Comparison of ENCODE assay signal across 8 mouse cellular contexts in the genomic region with DNA sequence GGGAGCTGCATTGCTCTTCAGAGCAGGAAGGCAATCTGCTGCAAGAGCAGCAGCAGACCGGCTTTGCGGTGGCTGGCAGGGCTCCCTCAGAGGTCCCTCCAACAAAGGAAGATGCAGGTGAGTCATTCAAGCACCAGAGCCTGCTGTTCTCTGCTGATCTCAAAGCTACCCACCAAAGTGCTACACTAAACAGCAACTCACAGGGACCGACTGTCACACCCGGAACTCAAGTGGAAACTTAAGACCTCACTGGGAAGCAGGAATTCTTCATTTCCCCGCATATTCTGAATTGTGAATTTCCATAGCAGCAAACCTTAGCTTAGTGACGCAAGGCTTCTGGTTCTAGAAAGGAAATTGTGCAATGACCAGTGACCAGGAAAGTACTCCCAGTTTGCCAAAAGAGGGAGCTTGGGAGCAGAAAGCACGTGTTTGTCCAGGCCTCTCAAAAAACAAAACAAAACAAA. TPM values are rescaled to one million over a fixed set of nuclear protein-coding genes. Genes with fewer than 3 reads are reported as not detected.
DNase-seq lines count a peak whose midpoint lies in the region; ATAC-seq lines count a peak whose summit lies in the region.

No protein-coding gene starts in this region.

- no peaks in the 10 kb centered on the region for H3K9me3 ChIP-seq in megakaryocyte, embryonic 14.5 days

- no peaks in the 10 kb centered on the region for H3K36me3 ChIP-seq in megakaryocyte, embryonic 14.5 days (replicated peaks; ENCODE audit: low read length)

- DNase-seq in frontal cortex, postnatal 36 days (ENCODE audit: low spot score in 2 of 2): peak; percentile 45 to 47
- DNase-seq in frontal cortex, postnatal 14 days (ENCODE audit: low spot score in 2 of 2): no peak
- DNase-seq in CD4-positive helper T cell, adult 2 months (ENCODE audit: low read depth, low spot score): peak; percentile 58
- DNase-seq in brain, adult 2 months (ENCODE audit: low read depth, low spot score): peak; percentile 92
- peak; percentile 67 for DNase-seq in kidney, postnatal 10 days
- DNase-seq in ovary, adult 18-20 months (ENCODE audit: low spot score): no peak

- H3K4me1 ChIP-seq in megakaryocyte, embryonic 14.5 days: peaks cover 21% of the 10 kb centered on the region

- ATAC-seq in granulocyte monocyte progenitor cell, adult 5-6 weeks (replicated peaks; ENCODE audit: poor library complexity, severe bottlenecking): peak; percentile 90

- H3K4me3 ChIP-seq in megakaryocyte, embryonic 14.5 days (replicated peaks): peak overlapping the region; percentile 62

- peaks cover 17% of the 10 kb centered on the region for H3K27me3 ChIP-seq in megakaryocyte, embryonic 14.5 days (replicated peaks)

RNA-seq across cellular contexts. Expression of gene Atp2a2, which starts 45.3 kb away (rescaled TPM):
- 71.0 and 77.6 TPM in 2 replicates for total RNA-seq in granulocyte monocyte progenitor cell, adult 5-6 weeks (2014; fragmentation: Nextera tagmentation)
- total RNA-seq in granulocyte monocyte progenitor cell, adult 5-6 weeks (2017): 112 and 118 TPM in 2 replicates
- 17.2 and 27.1 TPM in 2 replicates for polyA plus RNA-seq in megakaryocyte, embryonic 14.5 days (2012; ENCODE audit: insufficient read depth, low replicate concordance)

Comparison
In these comparisons a context has a peak if more than half of its experiments do, and no peak if none do; other contexts are left out.
1. DNase-seq: peak in frontal cortex, postnatal 36 days (2 of 2), CD4-positive helper T cell, adult 2 months (single experiment), brain, adult 2 months (single experiment) and kidney, postnatal 10 days (single experiment); none in frontal cortex, postnatal 14 days (0 of 2) and ovary, adult 18-20 months (single experiment).